Comparison of ENCODE assay signal across 8 mouse cellular contexts in the genomic region with DNA sequence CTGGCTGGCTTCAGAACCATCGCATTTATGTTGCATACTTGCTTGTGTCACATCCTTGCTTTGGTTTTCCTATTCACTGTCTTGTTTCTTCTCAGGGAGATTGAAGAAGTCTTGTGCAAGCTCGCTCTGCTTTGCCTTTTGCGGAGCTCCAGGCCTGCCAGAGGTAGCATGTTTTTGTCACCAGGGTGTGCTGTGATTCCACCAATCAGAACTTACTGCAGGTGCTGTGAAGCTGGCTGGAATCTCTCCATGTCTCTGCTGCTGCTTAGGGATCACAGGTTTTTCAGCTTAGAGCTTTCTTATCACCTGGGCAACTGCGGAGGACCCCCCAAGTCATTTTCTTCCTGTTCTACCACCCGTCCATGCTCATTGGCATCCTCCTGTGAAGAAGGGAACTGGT.
DNase-seq lines count a peak whose midpoint lies in the region; ATAC-seq and TF ChIP-seq lines count a peak whose summit lies in the region.

No protein-coding gene starts in this region.

- H3K27me3 ChIP-seq in hindbrain, postnatal 0 days (ENCODE audit: insufficient read depth, low read length), result no peaks in the 10 kb centered on the region
- no peaks in the 10 kb centered on the region for H3K27me3 ChIP-seq in thymus, adult 2 months (ENCODE audit: control insufficient read depth, insufficient read depth, low read length)

- no peak overlapping the region for H3K4me3 ChIP-seq in hindbrain, postnatal 0 days (ENCODE audit: low read length)
- H3K4me3 ChIP-seq in thymus, adult 2 months (ENCODE audit: control insufficient read depth, insufficient read depth, low read length), result no peak overlapping the region

- peak; percentile 75 for TF ChIP-seq CTCF in hindbrain, postnatal 0 days (IDR thresholded peaks at IDR 0.05; ENCODE audit: low read depth)
- no peak for TF ChIP-seq CTCF in thymus, adult 2 months (IDR thresholded peaks at IDR 0.05; ENCODE audit: borderline replicate concordance, control insufficient read depth, extremely low read depth, insufficient read depth, low read length, poor library complexity)

- peak; percentile 79 for ATAC-seq in hindbrain, postnatal 0 days
- peak; percentile 26; the same call in 1 of the 2 replicates for ATAC-seq in megakaryocyte progenitor cell, adult 5-6 weeks (replicated peaks; ENCODE audit: poor library complexity)

- peak; percentile 43 for DNase-seq in 3T3-L1 (ENCODE audit: low read depth, low spot score)
- DNase-seq in adrenal gland, postnatal 10 days, result peak; percentile 28
- DNase-seq in fibroblast of lung, adult 2 months (ENCODE audit: low read depth), result peak; percentile 34
- DNase-seq in hindbrain, postnatal 0 days (ENCODE audit: low spot score), result peak; percentile 85
- peak; percentile 57 to 72 for DNase-seq in left cerebral cortex, adult 18-20 months (ENCODE audit: low spot score in 2 of 2)
- DNase-seq in right cerebral cortex, postnatal 36 days (ENCODE audit: low spot score in 2 of 2), result peak; percentile 30 to 42
- DNase-seq in thymus, adult 2 months, result no peak

- H3K4me1 ChIP-seq in hindbrain, postnatal 0 days (ENCODE audit: insufficient read depth, low read length), result no peaks in the 10 kb centered on the region
- H3K4me1 ChIP-seq in thymus, adult 2 months (replicated peaks; ENCODE audit: control insufficient read depth, insufficient read depth, low read length), result no peaks in the 10 kb centered on the region

- no peak overlapping the region for H3K27ac ChIP-seq in hindbrain, postnatal 0 days
- H3K27ac ChIP-seq in thymus, adult 2 months (ENCODE audit: control insufficient read depth, insufficient read depth, low read length), result no peak overlapping the region

- no peaks in the 10 kb centered on the region for H3K9me3 ChIP-seq in hindbrain, postnatal 0 days (ENCODE audit: low read length)

- H3K4me2 ChIP-seq in hindbrain, postnatal 0 days (ENCODE audit: low read depth, low read length), result no peak overlapping the region

- 27% methylated on average over 5 of the region's 5 CpGs for WGBS in hindbrain, postnatal 0 days
- WGBS in thymus, adult 2 months, result 68% methylated on average over 5 of the region's 5 CpGs

- no peak overlapping the region for H3K9ac ChIP-seq in hindbrain, postnatal 0 days (replicated peaks; ENCODE audit: low read length)

- no peak for TF ChIP-seq POLR2A in thymus, adult 2 months (IDR thresholded peaks at IDR 0.05; ENCODE audit: control insufficient read depth, extremely low read depth, insufficient read depth, low read length, poor library complexity)

- no peaks in the 10 kb centered on the region for H3K36me3 ChIP-seq in hindbrain, postnatal 0 days (ENCODE audit: insufficient read depth, low read length)
- H3K36me3 ChIP-seq in thymus, adult 2 months (ENCODE audit: control insufficient read depth, insufficient read depth, low read length), result no peaks in the 10 kb centered on the region
